Mouse (Mus musculus) myocyte (in vitro differentiated cells): Measurements from ENCODE around the gene Capzb.

Experiments used
- TCF12 ChIP-seq: IDR thresholded peaks from one replicate; pipeline ENCODE4 v1.6.1; 2011; ENCODE audit warnings: mild to moderate bottlenecking, control low read depth; ENCODE audit not compliant: poor library complexity, insufficient read depth, severe bottlenecking
- USF1 ChIP-seq: IDR thresholded peaks from one replicate; pipeline ENCODE4 v1.6.1; 2011; ENCODE audit warnings: low read depth, mild to moderate bottlenecking, control low read depth, moderate library complexity

- TF ChIP-seq TCF12 (no peak), USF1 (no peak)
Observed at GRCm38 (mm10) chr4:139272951-139273680, 80.4 kb downstream of the Capzb start.
